Mouse (Mus musculus) stomach, embryonic 16.5 days (tissue): ENCODE results near the gene Fam217a. TPM values are rescaled to one million over a fixed set of nuclear protein-coding genes. Genes with fewer than 3 reads are reported as not detected.
"Not testable (repeated sequence)": the region's sequence is repeated elsewhere in the genome, so short reads cannot be mapped to it uniquely, and the experiment has no call there.

ENCODE experiments used
- ATAC-seq: fragments of 200-750 bp; cut with Nextera tagmentation; 2 replicates; pipeline ENCODE4 v1.8.0; 2017; ENCODE audit warnings: moderate number of reproducible peaks, moderate TSS enrichment; ENCODE audit not compliant: insufficient read depth, low FRiP score
- H3K27ac ChIP-seq: fragments of 300-500 bp; sonication (generic); 2 replicates; pipeline ENCODE4 v1.5.1; 2014; ENCODE audit warnings: low read length
- H3K27me3 ChIP-seq: fragments of 300-500 bp; sonication (generic); 2 replicates; pipeline ENCODE4 v1.6.1; 2014; ENCODE audit warnings: low read length, control low read depth, mixed read lengths; ENCODE audit not compliant: control insufficient read depth, insufficient read depth
- H3K36me3 ChIP-seq: fragments of 300-500 bp; sonication (generic); 2 replicates; pipeline ENCODE4 v1.6.1; 2014; ENCODE audit warnings: low read length; ENCODE audit not compliant: control insufficient read depth, insufficient read depth
- H3K4me1 ChIP-seq: fragments of 300-500 bp; sonication (generic); 2 replicates; pipeline ENCODE4 v1.6.1; 2014; ENCODE audit warnings: low read length, control low read depth, mixed read lengths; ENCODE audit not compliant: control insufficient read depth, insufficient read depth
- H3K4me2 ChIP-seq: fragments of 300-500 bp; sonication (generic); 2 replicates; pipeline ENCODE4 v1.6.1; 2014; ENCODE audit warnings: low read depth, low read length, mixed read lengths
- H3K4me3 ChIP-seq: fragments of 300-500 bp; sonication (generic); replicated peaks from 2 replicates; pipeline ENCODE4 v1.5.1; 2014; ENCODE audit warnings: mild to moderate bottlenecking, low read length
- H3K9ac ChIP-seq: fragments of 300-500 bp; sonication (generic); 2 replicates; pipeline ENCODE4 v1.6.1; 2014; ENCODE audit warnings: low read length
- H3K9me3 ChIP-seq: fragments of 300-500 bp; sonication (generic); replicated peaks from 2 replicates; pipeline ENCODE4 v1.6.1; 2016; ENCODE audit warnings: low read length, control low read depth; ENCODE audit not compliant: control insufficient read depth
- WGBS: fragments of 180-500 bp; shearing (Covaris S2); extraction: QIAGEN DNeasy Blood & Tissue Kit; methylation state at CpG from one replicate; pipeline ENCODE4 v1.1.7; 2014; 5-methylcytosine and 5-hydroxymethylcytosine counted together
- polyA plus RNA-seq: library from polyadenylated mRNA; unstranded; fragments of >200 nt; fragmentation: Nextera tagmentation; extraction: Ambion mirVana; gene quantifications from 2 replicates; pipeline ENCODE4 v1.2.1, GENCODE M21; 2015

Gene Fam217a
- polyA plus RNA-seq, 1 experiment from 2014 or later, result 1.3 TPM

DNA sequence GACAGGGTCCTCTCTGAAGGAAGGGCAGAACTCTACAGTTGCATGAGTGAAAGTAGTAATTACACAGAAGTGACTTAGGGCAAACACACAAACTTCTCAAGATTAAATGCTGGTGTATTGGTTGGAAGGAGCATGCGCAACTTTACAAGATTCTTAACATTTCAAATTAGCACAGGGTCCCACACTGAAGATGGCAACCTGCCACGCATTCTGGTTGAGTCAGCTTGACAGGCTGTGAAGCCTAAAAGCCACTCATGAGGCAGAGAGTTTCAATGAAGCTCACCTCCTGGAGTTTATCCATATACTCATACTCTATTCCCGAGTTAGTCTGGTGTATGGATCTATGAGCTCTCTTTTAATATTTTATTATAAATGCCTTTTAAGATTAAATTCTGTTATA, 34.0 kb upstream of the Fam217a start:
- H3K27ac ChIP-seq, H3K4me2 ChIP-seq, H3K9me3 ChIP-seq, H3K36me3 ChIP-seq, ATAC-seq, H3K27me3 ChIP-seq, H3K9ac ChIP-seq, H3K4me1 ChIP-seq, H3K4me3 ChIP-seq: not testable (repeated sequence)
- WGBS, result 89% methylated on average over 3 of the region's 3 CpGs

DNA sequence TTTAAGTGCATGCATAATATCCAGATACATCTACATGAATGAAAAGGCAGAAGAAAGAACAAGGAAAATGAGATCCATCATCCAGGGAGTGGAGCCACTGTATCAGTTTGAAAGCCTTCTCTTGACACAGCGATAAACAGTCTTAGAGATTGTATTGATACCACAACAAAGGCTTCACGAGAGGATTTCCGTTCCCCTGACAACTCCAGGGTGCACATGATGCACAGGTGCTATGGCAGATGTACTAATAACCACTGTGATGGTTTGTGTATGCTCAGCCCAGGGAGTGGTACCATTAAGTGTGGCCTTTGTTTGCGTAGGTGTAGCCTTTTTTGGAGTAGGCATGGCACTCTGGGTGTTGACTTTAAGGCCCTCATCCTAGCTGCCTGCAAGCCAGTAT, 32.8 kb upstream of the Fam217a start:
- no peak overlapping the region for H3K4me2 ChIP-seq
- H3K27ac ChIP-seq, result no peak overlapping the region
- no peak overlapping the region for H3K4me3 ChIP-seq
- no peaks in the 10 kb centered on the region for H3K9me3 ChIP-seq
- H3K9ac ChIP-seq, result no peak overlapping the region
- WGBS, result 70% methylated on average over 4 of the region's 4 CpGs
- ATAC-seq, result no peak
- no peaks in the 10 kb centered on the region for H3K27me3 ChIP-seq
- H3K4me1 ChIP-seq, result no peaks in the 10 kb centered on the region
- H3K36me3 ChIP-seq, result no peaks in the 10 kb centered on the region

DNA sequence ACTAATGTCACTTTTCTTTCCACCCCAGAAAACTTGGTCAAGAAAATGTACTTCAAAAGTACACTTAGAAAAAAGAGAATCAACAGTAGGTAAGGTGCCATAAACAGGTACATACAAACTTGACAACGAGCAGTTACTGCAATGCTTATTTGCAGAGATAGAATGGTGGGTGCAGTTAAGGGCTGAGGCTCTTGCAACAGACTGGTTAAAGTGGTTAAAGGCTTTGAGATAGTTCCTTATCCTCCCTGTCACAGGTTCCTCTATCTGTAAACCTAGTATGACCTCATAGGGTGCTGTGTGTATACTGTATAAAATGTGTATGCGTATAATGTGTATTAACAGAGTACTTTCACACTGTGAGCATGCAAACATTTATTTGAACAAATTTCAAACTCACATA, 27.3 kb upstream of the Fam217a start:
- H3K27me3 ChIP-seq, H3K4me2 ChIP-seq, H3K4me3 ChIP-seq, H3K9ac ChIP-seq, ATAC-seq, H3K9me3 ChIP-seq, H3K36me3 ChIP-seq, H3K27ac ChIP-seq, H3K4me1 ChIP-seq: not testable (repeated sequence)
- 83% methylated on average over 2 of the region's 2 CpGs for WGBS

DNA sequence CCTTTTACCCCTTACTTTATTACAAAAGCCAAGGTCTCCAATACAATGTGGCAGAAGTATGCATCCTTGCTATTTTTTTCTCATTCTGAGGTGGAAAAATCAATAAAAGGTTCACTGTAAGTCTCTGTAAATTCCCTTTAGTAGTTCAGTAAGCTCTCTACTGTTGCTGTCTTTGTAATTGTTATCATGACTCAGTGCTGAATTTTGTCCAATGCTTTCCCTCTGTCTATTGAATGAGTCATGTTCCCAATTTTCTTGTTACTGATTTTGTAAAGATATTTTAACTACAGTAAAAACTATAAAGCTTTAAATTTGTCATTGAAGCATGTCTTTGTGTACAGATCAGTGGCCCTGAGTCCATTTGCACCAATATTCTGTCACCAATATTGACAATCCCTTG, 18.3 kb upstream of the Fam217a start:
- H3K9ac ChIP-seq, result no peak overlapping the region
- no peak overlapping the region for H3K27ac ChIP-seq
- no peaks in the 10 kb centered on the region for H3K4me1 ChIP-seq
- H3K9me3 ChIP-seq, result no peaks in the 10 kb centered on the region
- H3K4me2 ChIP-seq, result no peak overlapping the region
- no peaks in the 10 kb centered on the region for H3K36me3 ChIP-seq
- ATAC-seq, result no peak
- no peaks in the 10 kb centered on the region for H3K27me3 ChIP-seq
- H3K4me3 ChIP-seq, result no peak overlapping the region

DNA sequence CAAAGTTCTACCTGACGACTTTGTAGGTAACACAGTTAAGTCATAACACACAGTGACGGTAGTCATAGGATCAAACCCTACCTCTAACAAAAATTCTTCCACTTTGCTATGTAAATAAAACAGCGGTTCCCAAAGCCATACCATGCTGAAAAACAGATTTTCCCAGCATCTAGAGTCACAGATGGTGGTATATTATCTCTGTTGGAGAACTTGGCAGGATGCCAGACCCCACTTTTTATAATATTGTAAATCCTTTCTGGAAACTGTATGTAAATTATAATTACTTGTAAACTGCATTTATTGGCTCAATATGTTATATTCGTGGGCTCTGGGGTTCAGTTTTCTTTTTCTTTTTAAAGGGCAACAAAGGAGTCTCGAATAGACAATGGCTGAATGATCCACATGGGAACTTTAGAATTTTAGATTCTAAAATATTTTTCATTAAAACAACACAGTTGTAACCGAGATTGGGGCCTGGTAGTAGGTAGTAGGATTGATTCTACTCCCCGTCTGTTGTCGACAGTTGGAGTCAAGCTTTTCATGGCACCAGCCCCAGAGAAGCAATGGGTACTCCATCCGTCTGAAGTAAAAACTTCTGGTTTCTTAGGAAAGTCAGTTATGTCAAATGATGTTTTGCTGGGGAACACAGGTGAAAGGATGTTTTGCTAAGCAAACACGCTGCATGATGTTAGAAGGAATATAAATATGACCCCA, 11.0 kb upstream of the Fam217a start:
- Histone ChIP-seq H3K4me3 (no peak overlapping the region), H3K4me1 (no peaks in the 10 kb centered on the region), H3K9me3 (no peaks in the 10 kb centered on the region), H3K27ac (no peak overlapping the region), H3K36me3 (no peaks in the 10 kb centered on the region), H3K4me2 (no peak overlapping the region), H3K27me3 (no peaks in the 10 kb centered on the region), H3K9ac (no peak overlapping the region)
- no peak for ATAC-seq
- WGBS, result 71% methylated on average over 10 of the region's 10 CpGs

DNA sequence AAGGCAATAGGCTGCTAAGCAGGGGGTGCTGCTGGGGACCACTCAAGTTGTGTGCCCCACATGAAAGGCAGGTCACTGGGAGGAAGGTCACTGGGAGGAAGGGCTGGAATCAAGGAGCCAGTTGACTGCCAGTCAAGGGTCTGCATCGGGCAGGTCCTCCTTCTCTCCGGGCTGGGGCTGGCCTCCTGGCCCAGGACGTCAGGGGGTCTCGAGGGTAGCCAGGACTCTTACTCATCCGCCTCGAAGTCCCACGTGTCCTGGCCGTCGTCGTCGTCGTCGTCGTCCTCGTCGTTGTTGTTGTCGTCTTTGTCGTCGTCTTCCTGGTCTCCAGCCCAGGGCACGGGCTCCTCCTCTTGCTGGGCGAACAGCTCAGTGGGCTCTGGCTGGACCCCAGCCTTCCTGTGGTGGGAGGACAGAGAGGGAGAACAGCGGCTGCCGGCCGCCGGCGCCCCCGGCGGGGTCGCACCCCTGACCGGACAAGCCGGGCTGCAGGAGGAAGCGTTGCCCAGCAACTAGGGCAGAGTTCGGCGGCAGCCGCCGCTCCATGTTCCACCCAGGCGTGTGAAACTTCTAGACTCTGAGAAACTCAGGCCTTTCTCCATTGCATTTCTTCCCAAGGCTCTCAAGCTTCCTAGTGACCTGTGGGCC, 7.5 kb downstream of the Fam217a start:
- Histone ChIP-seq H3K9me3 (no peaks in the 10 kb centered on the region), H3K27me3 (no peaks in the 10 kb centered on the region), H3K4me1 (no peaks in the 10 kb centered on the region), H3K4me3 (peak overlapping the region; percentile 38), H3K27ac (no peak overlapping the region), H3K9ac (peak overlapping the region; percentile 65), H3K4me2 (peak overlapping the region; percentile 73), H3K36me3 (no peaks in the 10 kb centered on the region)
- WGBS, result 34% methylated on average over 36 of the region's 37 CpGs
- peak; percentile 37; the same call in 1 of the 2 replicates for ATAC-seq

DNA sequence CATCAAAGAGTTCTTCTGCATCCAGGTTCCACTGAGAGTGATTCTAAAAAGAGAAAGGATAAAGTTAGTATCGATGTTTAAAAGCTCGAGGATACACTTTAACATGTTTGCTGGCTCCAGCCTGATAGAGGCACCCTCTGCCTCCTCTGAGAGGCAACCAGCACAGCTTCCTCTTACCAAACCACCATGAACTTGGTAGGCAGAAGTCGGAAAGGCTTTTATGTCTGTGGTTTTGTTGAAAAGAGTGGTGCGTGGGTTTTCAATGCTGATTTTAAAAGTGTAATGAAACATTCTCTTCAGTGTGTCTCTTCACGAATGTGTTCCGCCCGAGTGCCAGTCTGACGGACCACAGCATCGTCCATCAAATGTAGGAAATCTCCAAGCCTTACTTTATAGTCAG, 9.5 kb downstream of the Fam217a start:
- Histone ChIP-seq H3K9ac (no peak overlapping the region), H3K9me3 (no peaks in the 10 kb centered on the region), H3K4me3 (no peak overlapping the region), H3K27ac (no peak overlapping the region), H3K27me3 (no peaks in the 10 kb centered on the region), H3K4me1 (no peaks in the 10 kb centered on the region), H3K36me3 (no peaks in the 10 kb centered on the region), H3K4me2 (no peak overlapping the region)
- 74% methylated on average over 9 of the region's 9 CpGs for WGBS
- ATAC-seq, result no peak

DNA sequence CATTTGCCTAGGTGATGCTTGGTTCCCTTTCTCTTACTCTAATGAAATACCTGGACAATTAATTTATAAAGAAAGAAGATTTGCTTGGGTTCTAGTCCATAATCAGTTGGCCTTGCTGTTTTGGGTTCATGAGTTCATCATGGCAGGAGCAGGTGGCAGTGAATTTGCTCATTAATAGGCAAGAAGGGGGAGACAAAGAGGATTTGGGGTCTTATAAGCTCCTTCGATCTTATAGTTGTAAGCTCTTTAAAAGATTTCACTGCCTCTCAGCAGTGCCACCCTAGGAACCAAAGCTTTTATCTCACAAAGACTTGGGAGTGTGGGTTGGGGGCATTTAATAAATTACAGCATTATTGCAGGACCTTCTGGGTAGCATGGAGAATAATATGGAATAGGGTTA, 31.2 kb downstream of the Fam217a start:
- Histone ChIP-seq H3K27me3 (no peaks in the 10 kb centered on the region), H3K4me2 (no peak overlapping the region), H3K27ac (no peak overlapping the region), H3K9me3 (no peaks in the 10 kb centered on the region), H3K4me3 (no peak overlapping the region), H3K9ac (no peak overlapping the region), H3K4me1 (no peaks in the 10 kb centered on the region), H3K36me3 (peaks cover 32% of the 10 kb centered on the region)
- WGBS, result 89% methylated on average over 1 of the region's 1 CpGs
- no peak for ATAC-seq

DNA sequence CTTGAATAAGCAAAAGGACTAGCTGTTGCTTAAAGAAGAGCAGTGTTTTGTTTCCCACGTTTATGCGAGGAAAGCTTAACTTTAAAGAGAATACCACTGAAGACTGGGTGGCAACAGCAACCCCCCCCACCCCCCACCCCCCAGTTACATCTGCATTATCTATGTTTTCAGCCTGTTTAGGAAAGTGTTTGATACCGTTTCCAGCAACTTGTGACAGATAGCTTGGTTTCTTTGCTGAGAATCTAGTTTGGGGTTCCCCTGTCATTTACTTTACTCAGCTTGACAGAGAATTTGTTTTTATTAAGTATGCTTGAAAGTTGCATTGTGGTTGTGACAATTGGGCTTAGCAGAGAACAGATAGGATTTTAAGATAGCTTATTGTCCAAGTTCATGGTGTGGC, 47.6 kb downstream of the Fam217a start:
- H3K4me3 ChIP-seq, result peak overlapping the region; percentile 95
- H3K4me1 ChIP-seq, result peaks cover 23% of the 10 kb centered on the region
- H3K9me3 ChIP-seq, result no peaks in the 10 kb centered on the region
- whole genome bisulfite sequencing, result 4% methylated on average over 3 of the region's 3 CpGs
- ATAC-seq, result no peak
- peak overlapping the region; percentile 96 for H3K9ac ChIP-seq
- peak overlapping the region; percentile 99; the same call in 1 of the 2 replicates for H3K27ac ChIP-seq
- H3K36me3 ChIP-seq, result no peaks in the 10 kb centered on the region
- H3K4me2 ChIP-seq, result peak overlapping the region; percentile 78
- no peaks in the 10 kb centered on the region for H3K27me3 ChIP-seq
